Mouse (Mus musculus) CH12F3 (cell line): ENCODE measurements around the gene Tns1.

Source experiments
- in situ Hi-C: fragments of 300-500 bp; cut with MboI; formaldehyde crosslinking; loops from 2 replicates; pipeline ENCODE4 v1.14.3; 2020; ENCODE audit warnings: low sequenced_read_pairs

Tns1 gene

DNA sequence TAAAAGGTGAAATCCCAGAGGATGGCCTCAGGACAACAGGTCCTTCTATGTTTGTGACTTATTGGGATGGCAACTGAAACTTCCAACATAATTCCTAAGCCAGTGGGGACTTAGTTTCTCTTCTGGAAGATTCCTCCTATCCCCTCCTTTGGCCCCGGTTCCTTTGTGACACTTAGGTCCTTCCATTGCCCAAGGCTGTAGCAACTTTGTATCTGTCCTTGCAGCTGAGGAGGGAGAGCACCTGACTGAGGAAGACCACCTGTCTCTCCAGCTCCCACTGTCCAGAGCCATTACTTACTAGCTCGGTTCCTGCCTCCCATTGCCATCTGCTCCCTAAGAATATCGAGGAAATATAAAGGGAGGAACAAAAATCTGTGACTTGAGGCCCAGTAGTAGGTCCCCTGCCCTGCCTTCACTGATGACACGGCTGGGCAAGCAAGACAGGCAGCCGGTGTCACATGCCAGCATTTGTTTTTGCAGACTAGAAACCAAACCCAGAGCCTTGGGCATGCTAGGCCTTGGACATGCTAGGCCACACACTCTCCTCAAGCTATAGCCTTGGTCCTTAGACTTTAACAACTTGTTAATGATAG, 160.0 kb downstream of the Tns1 start:
- in situ Hi-C loops: no loop called here

DNA sequence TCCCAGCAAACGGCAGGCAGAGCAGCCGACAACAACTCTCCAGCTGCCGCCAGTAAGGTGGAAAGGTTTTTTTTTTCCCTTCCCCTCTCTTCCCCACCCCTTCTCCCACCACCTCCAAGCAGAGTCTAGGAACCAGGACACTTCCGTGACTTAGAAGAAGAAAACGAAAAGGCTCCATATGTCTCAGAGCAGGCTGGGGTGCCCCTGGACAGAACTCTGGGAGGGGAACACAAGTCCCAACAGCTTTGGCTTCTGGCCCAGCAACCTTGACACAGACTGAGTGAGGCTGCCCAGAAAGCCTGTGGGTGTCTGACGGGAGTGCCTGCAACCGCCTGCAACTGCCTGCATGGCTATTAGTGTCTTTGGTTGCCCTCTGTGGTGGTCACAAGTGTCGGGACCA, 160.6 kb downstream of the Tns1 start:
- in situ Hi-C loops: no loop called here

DNA sequence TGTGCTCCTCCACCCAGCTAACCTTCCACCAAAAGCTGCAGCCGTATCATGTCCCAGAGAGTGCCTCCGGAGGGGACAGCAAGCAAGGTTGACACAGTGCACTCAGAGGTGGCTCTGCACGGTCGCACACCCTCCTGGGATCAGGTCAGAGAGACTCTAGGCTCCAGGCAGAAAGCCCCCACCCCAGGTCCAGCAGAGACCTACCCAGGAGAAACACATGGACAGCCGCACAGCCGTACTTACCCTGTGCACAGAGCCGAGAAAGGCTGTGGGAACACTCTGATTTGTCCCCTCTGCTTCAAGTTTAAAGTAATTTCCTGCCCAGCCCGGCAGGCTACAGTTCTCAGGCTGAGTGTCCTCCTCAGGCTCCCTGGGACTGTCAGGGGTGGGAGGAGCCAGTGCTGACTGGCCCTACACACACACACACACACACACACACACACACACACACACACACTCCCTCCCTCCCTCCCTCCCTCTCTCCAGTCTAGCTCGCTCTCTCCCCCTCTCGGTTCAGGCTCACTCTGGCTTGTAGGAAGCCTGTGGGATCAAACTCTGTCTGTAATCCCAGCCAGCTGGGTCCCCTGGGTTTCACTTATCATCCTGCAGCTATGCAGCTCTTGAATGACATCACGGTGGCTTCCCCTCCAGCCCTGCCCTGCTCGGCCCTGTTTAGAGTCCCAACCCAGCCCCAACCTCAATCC, 161.4 kb downstream of the Tns1 start:
- in situ Hi-C loops: no loop called here

DNA sequence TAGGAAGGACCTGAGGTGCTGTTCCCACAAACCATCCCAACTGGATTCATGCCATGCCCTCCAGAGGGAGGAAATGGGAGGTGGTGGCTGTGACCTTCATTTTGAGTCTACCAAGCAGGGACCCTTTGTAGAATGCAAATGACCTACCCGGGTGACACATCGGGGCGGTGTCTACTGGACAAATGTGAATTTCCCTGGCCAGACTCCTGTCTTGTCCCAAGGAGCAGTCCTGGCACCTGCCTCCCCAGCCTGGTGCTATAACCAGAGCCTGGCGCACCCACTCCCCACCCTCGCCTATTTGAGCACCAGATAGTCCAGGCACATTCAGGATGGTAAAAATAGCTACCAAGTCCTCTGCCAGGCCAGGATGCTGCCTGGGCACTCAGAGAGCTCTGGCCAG, 162.2 kb downstream of the Tns1 start:
- in situ Hi-C loops: no loop called here

DNA sequence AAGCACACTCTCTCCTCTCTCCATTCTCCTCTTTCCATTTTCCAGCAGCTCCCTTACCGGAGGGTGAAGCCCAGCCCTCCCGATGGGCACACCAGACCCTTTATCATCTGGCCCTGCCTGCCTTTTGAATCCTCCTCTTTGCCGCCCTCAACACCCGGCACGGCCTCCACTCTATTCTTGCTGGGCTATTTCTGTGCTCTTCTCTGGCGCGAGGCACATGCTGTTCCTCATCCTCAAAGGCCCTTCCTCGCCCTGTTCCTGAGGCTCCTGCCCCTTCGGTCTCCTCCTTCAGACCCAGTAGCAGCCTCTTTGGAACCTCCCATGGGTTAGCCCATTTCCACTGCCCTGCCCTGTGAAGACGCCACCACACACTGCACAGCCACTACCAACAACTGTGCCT, 164.5 kb downstream of the Tns1 start:
- in situ Hi-C loops: no loop called here

DNA sequence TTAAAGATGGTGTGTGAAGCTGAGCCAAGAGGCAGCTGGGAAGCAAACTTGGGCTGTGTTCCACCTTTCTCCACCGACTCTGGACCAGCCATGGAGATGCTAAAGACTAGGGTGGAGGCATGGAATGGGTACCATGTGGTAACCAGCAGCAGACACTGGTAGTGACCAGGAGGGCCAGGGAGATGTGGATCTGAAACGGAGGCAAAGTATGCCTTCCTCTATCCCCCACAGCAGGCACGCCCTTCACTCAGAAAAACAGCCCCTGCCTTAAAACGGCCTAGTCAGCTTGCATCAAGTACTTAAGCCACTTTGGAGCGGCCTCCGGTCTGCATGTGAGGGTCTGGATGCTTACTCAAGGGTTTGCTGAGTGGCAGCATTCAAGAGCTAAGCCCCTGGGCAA, 164.9 kb downstream of the Tns1 start:
- in situ Hi-C loops: no loop called here

DNA sequence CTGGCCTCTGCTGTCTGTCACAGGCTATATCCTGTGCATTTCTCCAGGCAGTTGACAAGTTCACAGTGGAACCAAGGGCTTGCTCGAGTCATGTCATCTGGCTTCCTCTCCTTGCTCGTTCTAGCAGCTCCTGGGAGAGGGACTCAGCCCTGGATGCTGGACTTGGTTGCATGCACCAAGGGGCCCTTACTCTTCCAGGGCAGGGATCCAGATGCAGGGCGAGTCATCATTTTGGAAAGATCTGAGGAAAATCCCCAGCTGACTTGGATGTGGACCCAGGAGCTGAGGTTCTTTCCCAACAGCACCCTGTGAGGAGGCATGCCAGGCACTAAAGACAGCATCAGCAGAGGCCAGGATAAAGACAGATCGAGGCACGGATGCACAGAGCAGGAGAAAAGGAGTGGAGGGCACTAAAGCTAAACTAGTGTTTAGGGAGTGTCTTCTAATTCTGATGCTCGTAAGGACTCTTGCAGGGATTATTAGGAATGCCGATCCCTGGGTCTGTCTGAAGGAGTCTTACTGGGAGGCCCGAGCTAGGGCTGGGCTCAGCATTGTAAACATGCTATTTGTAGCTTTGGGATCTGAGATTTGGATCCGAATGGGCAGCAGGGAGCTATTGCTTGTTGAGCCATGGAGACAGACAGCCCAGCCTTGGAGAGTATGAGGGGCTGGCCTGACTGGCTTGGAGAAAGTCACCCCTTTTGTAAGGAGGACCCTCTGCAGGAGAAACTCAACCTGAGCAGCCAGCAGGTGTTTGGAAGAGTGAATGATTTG, 165.9 kb downstream of the Tns1 start:
- in situ Hi-C loops: no loop called here

DNA sequence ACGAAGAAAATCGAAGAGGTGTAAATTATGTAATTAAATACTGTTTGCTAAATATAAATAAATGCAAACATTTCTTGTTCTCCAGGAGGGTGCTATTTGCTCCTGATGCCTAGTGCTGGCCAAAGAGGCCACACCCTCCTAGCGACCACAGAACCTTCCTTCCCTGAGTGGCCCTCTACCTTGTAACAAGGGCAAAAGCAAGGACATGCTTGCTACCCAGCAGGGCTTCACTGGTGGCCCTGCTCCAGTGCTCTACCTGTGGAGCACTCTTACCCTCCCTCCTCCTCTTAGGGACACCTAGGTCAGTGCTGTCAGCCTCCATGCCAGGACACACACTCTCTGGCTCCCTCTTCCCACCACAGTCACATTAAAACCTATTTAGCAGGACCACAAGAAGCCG, 166.8 kb downstream of the Tns1 start:
- in situ Hi-C loops: no loop called here

DNA sequence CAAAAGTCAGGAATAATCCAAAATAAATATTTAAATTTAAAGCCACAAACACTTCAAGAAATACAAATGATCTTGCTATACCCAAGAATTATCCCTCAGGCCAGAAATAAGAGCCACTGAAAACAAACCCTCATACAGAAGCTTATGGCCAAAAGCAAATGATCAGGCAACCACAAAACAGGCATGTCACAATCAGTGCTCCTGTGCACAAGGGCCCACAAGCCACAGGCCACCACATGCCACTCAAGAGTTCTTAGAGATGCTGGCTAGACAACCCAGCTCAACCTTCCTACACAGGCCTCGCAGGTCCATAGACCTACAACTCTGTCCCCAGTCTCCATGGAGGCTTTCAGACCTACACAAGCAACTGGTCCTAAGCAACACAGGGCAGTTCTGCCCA, 167.9 kb downstream of the Tns1 start:
- in situ Hi-C loops: no loop called here

DNA sequence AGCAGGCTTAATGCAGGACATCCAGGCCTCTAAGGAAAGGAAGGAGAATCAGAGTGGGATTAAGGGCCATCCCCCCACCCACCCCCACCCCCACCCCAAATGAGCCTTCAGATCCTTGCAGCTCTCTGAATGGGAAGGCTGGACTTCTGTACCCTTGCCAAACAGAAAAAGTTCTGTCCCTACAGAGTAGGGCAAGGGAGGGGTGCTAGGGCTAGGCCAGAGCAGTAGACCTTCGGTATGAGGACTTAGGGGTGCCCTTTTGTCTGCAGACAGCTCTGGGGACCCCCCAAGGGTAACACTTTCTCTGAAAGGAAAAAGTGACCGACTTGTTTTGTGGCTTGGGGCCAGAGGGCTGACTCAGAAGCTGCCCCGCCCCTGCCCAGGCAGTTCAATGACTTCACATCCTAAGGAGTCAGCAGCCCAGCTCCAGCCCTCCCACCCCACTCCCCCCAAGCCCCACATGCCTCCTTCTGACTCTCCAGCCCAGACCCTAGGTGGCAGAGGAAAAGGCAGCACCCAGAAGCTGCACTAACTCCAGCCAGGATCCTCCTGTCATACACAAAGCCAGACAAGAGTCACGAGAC, 168.9 kb downstream of the Tns1 start:
- in situ Hi-C loops: no loop called here

DNA sequence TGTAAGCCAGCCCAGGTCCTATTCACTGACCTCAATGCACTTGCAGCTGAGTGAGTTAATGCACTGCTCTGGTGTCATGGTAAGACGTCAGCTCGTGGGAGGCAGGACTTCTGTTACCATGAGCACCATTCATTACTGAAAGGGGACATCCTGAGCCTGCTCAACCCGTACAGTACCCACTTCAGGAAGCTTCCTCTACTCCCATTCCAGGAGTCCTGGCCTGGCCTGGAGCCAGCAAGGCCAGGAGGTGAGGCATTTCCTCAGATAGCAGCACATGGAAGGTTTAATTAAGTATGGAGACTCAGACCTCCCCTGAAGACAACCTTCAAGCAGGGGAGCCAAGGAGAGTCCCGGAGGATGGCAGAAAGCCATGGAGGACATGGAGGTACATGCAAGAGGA, 169.6 kb downstream of the Tns1 start:
- in situ Hi-C loops: no loop called here

DNA sequence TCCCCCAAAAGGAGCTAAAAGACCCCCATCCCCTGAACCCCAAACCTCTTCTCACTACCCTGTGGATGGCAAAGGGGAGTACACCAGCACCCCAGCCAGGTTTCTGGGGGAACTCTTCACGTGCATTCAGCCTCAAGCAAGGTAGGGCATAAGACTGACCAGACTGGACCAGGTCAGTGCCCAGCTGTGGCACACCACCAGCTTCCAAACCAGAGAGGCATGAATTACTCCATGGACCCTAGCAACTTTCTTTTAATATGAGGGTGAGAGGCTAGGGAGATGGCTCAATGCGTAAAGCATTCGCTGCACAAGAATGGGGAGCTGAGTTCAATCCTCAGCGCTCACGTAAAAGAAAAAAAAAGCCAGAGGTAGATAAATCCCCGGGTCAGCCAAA, 170.2 kb downstream of the Tns1 start:
- in situ Hi-C loops: no loop called here

DNA sequence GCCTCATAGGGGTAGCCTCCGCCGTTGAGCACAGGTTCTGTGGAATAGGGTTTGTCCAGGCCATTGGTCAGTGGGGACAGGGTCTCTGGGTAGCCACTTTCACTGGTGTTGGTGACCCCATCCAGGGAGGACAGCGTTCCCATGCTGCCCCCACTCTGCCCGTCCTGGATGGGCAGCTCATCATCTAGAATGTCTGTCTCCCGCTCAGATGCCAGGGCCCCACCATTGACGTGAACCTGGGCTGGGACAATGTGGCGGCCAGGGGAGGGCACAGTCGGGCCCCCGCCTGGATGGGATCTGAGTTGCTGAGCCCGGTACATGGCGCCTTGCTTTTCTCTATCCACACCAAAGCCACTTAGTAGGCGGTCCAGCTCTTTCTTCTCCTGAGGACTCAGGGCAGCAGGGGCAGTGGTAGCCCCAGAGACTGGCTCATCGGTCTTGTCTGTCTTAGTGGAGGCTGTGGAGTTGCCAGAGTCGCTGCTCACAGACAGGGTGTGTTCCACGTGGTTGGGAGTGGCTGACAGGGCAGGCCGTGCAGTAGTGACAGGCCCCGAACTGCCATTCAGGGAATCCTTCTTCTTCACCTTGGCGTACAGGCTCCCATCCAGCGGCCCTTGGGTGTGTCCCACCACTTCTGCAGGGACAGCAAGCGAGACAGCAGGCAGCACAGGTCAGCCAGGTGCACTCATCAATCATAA, 170.8 kb downstream of the Tns1 start:
- in situ Hi-C loops: no loop called here

DNA sequence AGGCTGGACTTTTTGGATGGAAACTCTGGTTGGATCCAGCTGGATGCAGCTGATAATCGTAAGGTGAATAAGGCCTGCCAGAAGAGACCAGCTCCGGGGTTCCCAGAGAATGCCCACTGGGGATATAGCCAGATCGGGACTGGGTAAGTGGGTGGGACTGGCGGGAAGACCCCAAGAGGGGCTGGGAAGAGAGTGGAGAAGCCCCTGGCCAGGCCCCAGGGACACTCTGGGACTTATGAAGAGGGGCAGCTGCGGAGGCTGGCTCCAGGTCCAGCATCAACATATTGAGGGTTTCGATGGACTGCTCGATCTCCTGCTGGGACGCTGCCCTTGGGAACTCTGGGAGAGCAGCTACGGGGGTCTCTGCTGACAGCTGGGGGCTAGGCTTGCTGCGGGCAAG, 171.7 kb downstream of the Tns1 start:
- in situ Hi-C loops: no loop called here

DNA sequence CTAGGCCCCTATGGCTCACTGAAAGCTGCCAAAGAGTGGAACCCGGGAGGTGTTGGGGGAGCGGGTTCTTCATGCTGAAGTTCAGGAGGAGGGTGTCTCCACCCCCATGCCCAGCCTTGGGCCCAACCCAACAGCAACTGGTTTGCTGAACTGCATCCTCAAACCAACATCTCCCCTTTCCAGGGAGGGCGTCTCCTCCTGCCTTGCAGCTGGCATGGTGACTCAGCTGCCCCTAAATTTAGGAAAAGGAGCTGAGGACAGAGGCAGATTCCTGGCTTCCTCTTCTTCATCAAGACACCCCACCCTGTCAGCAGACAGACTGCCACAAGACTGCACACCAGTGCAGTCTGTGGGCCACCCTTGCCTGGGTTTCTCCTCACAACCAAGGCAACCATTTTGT, 173.1 kb downstream of the Tns1 start:
- in situ Hi-C loops: no loop called here

DNA sequence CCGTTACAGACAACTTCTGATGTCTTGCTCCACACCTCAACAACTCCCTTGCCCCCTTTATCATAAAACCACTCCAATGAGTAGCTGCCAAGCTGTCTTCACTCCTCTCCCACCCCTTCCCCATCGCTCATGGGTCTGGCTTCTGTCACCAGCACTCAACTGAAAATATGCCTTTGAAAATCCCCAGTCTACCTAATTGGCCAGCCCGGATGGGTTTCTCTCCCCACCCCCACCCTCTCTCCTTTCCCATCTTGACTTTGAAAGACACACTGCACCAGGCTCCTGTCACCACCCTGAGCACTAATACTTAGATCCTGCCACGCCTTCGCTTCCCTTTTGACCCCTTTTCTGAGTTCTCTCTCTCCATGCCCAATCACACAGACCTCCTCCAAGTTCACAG, 175.5 kb downstream of the Tns1 start:
- in situ Hi-C loops: no loop called here

DNA sequence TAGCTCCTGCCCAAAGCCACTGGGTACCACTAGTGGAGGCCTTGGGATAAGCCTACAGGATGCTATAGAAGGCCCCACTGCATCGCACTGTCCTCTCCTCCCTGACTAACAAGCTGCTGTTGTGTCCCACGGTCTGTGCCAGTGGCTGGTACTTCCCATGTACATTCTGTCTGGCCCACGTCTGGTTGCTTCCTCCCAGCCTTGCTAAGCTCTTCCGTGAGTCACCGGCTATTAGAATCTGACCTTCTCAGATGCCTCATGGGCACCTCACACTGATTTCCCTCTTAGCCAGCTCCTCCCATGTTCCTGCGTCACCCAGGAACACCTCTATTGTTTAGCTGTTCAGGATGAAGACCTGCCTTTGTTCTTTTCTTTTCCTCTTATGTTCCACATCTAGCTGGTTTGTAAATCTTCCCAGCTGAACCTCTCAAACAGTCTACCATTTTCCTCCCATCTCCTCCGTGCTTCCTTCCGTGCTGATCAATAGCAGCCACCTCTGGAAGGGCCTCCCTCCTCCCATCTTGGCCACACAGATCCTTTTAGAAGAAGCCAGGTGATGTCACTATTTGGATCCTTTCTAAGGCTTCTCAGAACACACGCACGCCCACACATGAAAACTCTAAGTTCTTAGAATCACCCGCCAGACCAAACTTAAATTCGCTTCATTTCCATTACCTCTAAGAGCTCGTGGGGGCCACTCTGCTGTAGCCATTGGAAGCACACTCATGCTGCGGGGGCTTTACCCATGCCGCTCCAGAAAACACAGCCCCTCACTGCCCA, 176.5 kb downstream of the Tns1 start:
- in situ Hi-C loops: no loop called here

DNA sequence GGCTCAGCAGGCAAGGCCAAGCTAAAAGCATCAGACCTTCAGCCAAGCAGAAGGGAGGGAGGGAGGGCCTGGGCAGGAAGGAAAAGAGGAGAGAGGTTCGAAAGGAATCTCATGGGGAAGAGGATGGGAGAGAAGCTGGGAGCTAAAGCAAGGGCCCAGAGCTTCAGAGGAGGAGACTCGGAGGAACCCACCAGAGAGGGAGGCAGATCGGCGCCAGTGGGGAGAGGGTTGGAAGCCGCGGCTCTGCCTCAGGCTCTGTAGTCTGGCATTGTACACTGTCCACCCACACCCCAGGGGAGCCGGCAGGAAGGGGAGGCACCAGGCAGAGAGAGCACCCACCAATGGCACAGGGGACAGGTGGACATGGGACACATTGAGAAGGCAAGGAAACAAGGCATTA, 177.5 kb downstream of the Tns1 start:
- in situ Hi-C loops: no loop called here

DNA sequence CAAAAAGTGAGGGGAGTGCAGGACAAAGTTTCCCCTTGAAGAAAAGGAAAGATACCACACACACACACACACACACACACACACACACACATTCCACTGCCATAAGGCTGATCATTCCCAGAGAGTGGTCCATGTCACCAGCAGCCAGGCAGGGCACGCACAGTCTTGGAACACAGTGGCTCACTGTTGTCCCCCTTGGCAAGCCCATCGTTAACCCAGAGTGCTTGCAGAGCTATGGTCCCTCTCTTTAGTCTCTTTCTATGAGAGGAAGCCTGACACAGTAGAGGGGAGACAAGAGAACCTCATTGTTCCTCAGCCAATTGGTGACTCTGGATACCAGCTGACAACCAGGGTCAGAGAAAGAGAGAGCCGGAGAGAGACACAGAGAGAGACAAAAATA, 179.9 kb downstream of the Tns1 start:
- in situ Hi-C loops: no loop called here

DNA sequence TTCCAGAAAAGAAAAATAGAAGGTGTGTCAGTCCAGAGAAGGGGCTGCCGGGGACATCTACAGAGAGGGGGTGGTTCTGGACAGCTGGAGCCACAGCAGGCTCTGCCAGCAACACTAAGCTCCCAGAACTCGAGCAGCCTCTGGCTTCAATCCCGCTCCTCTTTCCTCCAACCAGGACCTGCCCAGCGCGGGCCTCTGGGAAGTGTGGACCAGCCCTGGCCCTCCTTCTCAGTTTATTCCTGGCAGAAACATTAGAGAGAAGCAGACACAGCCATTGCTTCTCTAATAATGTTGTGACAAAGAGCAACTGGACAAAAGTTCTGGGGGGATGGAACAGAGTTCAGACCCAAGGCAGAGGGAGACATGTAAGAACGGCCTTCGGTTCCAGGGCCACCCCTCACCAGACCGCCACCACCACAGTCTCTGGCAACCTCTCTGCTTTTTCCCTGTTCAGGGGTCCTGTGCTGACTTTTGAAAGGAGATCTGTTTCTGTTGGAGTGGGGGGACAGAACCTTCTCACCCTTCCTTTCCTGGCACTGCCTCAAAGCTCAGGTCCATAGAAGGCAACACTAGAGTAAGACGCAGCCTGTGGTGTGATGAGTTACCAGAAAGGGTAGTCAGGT, 180.5 kb downstream of the Tns1 start:
- in situ Hi-C loops: no loop called here
